Mouse (Mus musculus) right cerebral cortex, postnatal 36 days (tissue): ENCODE results near the gene Fam214a.
"Not testable (repeated sequence)": the region's sequence is repeated elsewhere in the genome, so short reads cannot be mapped to it uniquely, and the experiment has no call there.

Experiments
- DNase-seq, 2 experiments: peaks; one replicate each; pipeline ENCODE4 v3.0.0; 2022; ENCODE audit warnings: low spot score in 2 of 2, mixed read lengths in 1 of 2

Fam214a gene

DNA sequence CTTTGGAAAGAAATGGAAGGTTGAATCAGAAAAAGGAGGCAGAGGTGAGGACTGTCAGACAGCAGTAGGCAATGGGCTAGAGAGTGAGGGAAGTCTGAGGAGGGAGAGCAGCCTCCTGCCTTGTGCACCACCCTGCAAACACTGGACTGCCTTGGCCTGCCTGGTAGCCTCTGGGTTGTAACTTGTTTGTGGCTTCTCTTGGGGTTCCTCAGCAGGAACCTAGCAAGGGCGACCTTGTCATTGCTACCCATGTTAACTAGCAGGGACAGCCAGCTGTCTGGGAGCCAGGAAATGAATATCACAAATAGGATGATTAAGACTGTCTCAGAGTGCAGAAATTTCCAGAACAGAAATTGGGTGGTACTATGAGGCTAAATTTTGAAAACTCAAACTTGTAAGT lies 27.2 kb downstream of the Fam214a start:
- no peak for DNase-seq

DNA sequence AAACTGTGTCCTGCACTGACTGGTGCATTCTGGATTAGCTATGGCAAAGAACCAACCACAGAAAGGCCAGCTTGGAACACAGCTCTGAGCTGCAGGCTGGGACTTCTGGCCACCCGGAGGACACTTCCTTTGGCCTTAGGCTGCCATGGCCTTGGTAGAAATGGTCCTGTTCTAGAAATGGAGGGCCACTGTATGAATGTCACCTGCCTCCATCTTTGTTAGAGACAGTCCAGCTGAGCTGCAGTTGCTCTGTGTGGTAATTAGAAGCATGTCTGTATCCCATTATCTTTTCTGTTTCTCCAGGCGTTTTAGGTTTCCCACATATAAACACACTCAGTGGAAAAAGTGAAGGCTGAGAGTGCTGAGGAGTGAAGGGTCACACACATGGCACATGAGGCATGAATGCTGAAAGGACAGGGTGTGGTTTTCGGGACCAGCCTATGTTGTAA lies 29.0 kb downstream of the Fam214a start:
- DNase-seq: no peak

DNA sequence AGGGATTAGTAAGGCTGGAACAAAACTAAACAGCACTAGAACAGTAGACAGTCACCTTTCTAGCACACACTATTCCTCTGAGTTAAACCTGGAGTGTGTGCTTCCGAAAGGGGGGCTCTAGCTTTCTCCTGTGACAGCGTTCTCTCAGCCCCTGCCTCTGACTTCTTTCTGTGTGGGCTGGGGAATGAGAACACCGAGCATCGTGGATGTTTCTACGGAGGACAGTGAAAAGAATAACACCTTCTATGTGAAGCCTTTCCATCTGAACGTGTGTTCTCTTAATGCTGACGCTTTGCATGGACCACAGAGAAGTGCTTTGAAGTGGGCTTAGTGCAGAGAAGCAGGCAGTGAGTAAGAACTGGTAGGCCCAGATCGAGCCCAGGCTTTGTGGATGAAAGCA lies 29.5 kb downstream of the Fam214a start:
- no peak for DNase-seq

DNA sequence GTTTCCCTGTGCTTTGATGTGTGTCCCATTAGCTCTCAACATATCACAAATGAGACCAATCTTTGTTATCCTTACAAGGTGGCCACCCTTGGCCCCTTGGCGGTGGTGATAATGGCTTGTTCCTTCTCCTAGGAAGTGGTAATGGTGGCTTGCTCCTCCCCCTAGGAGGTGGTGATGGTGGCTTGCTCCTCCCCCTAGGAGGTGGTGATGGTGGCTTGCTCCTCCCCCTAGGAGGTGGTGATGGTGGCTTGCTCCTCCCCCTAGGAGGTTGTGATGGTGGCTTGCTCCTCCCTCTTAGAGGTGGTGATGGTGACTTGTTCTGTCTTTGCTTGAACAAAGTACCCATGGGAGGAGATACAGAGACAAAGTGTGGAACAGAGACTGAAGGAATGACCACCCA lies 30.0 kb downstream of the Fam214a start:
- DNase-seq: not testable (repeated sequence)

DNA sequence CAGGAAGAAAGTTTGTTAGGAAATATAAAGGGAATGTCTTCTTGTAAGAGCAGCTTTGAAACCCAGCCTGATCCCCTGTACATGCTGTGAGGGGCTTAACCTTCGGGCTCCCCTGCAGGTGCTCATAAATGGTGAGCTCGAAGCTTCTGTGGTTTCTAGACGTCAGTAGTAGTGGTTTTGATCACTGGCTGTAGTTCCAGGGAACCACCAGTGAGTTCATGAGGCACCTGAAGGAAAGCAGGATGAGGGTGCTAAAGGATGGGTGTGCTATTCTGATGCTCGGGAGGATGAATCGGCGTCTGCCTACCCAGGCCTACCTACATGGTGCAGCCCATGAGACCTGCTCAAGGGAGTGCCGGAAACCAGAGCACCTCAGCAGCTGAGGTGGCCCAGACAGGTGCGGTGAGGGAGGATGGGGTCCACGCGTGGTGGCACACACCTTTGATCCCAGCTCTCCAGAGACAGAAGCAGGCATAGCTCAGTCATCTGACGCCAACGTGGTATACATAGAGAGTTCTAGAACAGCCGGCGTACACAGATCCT lies 32.6 kb downstream of the Fam214a start:
- no peak for DNase-seq

DNA sequence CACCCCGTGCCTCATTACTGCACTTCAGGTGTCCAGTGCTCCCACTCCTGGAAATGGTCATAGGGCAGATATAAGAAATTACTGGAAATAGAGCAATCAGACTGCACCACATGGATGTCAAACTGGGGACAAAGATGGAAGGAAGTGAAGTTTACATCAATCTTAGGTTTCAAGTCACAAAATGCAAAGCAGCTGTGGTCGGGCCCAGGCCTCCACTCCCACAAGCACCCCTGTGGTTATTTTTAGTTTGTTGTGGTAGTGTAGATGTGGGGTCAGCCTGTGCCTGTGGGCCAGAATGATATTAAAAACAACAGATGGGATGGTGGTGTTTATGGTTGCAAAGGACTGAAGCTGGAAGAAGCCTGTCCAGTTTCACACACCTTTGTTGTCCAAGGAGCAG lies 33.1 kb downstream of the Fam214a start:
- DNase-seq: no peak

DNA sequence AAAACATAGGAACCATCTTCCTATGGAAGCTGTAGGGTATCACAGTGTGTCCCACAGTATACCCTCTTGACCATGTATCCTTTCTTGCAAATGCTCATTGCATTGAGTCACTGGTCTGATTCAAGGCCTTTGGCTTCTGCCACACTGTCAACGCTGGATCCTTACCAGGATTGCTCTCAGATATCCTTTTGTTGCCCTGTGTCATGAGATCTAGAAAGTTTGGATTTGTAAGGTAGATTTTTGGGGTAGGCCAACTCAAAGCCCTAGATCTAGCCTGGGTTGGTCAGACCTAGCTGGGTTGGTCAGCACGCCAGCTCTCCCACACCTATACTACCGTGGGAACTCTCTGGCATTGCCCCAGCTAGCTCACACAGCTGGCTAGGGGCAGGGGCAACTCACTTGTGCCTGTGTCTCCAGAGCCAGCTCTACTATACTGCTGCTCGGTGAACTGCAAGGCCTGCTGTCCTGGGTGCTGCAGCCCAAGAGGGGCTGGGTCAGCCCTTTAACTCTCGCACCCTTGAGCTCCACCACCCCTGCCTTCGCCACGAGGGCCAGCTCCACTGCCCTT lies 36.3 kb downstream of the Fam214a start:
- no peak for DNase-seq

DNA sequence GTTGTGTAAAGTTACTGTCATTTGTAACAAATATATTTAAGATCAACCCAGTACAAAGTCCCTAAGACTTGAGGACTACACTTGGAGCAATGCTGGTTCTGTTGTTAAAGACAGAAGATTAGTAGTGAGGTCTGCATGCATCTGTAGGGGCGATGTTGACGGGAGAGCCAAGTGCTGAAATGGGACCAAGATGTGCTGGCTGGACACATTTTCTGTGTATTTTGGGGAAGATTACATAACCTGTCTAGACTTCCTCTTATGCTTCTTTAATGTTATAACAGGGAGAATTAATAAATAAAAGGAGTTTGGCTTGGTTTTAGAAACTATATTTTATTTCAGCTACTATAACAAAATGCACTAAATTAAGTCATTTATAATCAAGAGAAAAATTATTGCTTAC lies 37.3 kb downstream of the Fam214a start:
- DNase-seq: no peak

DNA sequence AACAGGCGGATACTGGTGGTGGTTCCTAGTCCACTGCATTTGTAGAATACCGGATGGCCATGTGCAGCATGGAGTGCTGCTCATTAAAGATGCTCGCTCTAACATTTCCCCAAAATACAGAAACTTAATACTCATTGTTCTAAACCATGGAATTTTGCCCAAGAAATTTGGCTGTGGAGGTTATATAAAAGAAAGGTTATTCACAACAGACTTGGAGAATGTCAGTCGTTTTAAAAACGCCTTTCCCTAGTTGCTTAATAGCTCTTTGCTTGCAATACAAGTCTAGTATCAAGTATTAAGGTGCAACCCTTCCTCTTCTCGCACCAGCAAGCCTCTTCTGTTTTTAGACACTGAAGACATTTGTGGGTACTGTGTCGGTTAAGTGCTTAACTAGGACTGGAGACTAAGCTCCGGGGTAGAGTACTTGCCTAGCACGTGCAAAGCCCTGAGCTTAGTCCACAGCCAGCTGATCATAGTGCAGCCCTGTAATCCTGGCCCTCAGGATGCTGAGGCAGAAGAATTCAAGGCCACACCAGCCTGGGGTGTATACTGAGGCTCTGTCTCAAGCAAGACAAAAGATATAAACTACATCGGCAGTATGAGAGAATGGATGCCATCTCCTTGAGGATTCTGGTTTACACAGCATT lies 42.0 kb downstream of the Fam214a start:
- DNase-seq: no peak

DNA sequence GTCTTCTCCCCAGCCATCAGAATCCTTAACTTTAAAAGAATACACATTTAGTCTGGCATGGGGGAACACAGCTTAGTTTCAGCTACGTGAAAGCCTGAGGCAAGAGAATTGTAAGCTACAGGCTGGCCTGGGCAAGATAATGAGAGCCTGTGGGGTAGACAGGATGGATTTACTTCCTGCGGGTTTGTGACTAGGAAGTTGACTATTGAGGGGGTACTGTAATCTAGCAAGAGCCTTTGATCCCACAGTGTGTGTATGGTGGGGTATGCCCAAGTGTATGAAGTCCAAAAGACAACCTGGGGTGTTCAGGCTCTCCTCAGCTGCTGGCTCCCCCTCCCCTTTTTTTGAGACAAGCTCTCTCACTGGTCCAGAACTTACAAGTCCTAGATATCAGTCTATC lies 43.7 kb downstream of the Fam214a start:
- DNase-seq: no peak

DNA sequence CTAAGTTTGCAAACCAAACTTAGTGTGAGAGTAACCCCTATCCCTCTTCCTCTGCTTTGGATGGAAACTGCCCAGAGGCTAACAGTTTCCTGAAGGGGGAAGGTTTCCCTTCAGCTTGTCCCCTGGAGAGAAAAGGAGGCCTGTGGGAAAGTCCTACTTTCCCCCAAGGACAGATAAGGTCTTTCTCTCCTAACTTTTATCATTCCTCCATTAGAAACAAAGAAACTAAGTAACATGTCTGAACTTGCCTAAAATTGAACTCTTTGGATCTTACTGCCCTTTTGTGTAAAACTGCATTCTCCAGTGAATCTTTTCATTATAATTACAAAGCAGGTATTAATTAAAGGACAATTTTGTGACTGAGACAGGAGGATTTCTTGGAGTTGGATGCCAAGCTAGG lies 45.3 kb downstream of the Fam214a start:
- DNase-seq: no peak

DNA sequence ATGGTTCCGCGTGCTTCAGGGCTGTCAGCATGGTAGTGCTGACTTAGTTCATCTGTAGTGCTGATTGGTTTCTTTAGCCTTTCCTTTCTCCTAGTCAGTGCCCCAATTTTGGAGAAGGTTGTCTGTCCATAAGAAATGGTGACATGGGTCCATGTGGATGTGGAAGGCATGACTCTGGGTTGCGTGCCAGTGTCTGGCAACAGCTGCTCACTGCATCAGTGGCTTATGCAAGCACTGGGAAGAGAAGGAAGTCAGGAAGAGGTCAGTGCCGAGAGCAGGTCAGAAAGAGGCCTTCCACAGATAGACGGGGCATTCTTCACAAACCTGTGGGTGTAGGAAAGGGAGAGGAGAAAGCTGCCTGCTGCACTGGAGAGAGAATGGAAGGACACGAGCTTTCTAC lies 48.3 kb downstream of the Fam214a start:
- DNase-seq: no peak

DNA sequence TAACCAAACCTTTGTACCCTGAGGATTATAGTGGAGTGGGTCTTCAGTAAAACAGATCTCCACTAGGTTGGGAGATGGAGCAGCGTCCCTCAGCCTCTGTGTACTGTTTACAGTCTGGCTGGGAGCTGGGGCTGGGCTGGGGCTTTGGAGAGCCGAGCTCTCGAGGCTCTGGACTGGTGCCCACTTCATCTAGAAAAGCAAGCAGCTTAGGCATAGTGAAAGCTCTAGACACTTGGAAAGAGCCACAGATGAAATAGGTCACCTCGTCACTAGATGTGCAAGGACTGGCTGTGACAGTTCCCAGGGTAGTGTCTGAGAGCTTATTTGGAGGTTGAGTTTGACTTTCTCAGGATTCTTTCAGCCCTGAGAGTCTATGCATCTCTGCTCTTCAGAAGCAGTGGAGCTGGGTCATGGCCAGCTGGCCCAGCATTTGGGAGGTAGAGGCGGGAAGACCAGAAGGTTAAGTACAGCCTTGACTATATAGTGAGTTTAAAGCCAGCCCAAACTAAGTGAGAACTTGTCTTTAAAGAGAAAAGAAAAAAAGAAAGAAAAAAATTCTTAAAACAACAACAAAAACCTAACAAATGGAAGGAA lies 49.0 kb downstream of the Fam214a start:
- DNase-seq: no peak

DNA sequence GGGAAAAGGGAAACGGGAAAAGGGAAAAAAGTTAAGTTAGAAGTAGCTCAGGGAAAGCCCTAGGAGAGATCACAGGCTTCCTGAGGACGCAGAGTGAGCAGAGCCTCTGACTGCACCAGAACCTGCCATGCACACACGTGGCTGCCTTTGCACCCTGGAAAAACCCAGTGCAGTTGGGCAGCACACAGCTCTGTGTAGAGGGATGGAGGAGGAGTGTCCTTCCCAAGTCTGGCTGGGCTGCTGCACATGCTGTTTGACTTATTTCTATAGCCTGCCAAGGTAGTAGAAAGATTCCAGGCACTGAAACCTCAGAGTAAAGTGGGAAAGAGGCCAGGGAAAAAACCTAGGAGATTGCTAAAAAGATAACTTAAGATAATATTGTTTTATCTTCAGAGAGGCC lies 49.6 kb downstream of the Fam214a start:
- no peak for DNase-seq

DNA sequence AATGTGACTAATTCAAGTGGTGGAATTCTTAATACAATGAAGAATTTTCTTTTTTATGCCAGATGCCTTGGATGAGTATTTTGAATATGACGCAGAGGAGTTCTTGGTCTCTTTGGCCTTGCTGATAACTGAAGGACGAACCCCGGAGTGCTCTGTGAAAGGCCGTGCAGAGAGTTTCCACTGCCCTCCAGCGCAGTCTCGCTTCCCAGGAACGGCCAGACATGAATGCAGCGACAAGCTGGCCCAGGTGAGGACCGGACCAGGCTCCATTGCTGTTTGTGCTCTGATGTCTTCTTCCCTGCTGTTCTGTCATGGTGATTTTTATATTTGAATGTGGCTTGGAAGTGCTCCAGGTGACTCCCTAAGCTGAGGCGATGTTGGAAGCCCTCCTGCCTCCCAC lies 51.5 kb downstream of the Fam214a start:
- no peak for DNase-seq

DNA sequence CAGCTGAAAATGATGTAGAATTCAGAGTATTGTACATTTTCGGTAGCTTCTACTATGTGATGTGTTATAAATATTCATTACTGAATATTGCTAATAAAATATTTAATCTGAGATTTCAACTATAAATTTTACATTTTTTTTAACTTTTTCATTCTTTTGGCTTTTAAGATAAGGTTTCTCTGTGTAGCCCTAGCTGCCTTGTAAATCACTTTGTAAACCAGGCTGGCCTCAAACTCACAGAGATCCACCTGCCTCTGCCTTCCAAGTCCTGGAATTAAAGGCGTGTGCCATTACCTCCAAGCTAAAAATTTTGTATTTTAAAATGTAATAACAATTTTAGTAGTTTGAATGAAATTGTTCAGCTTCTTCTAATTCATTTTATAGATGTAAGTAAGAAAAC lies 63.9 kb downstream of the Fam214a start:
- DNase-seq: no peak

DNA sequence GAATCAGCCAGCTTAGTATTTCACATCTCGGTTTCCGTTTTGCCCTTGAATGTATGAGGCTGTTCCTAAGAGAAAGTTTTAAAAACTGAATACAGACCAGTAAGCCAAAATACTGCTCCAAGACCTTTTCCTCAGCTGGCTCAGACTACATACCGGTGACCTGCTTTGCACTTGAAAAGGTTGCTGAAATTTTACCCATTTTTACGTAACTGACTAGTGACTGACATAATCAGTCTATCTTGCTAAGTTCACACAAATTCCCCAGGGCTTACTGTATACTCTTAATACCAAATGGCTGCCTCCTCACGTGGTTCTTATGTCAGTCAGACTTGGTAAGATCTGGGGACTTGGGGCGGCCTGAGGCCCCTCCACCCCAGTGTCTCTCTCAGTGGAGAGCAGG lies 66.5 kb downstream of the Fam214a start:
- DNase-seq: no peak

DNA sequence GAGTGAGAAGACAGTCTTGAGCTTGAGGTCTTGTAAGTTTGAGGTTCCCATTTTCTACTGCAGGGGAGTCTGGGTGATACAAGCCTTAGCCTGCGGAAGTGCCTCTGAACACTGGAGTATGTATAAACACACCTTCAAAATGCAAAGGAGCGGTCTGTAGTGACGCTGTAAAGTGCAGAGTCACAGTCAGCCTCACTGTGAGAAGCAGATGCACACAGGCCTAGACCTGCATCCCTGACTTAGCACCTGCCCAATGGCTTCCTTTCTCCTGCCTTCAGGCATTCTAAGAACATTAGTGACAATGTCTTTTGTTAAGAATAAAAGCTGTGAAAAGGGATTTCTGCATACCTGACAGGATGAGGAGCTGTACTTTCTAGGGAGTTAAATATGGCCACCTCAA lies 66.9 kb downstream of the Fam214a start:
- DNase-seq: no peak

DNA sequence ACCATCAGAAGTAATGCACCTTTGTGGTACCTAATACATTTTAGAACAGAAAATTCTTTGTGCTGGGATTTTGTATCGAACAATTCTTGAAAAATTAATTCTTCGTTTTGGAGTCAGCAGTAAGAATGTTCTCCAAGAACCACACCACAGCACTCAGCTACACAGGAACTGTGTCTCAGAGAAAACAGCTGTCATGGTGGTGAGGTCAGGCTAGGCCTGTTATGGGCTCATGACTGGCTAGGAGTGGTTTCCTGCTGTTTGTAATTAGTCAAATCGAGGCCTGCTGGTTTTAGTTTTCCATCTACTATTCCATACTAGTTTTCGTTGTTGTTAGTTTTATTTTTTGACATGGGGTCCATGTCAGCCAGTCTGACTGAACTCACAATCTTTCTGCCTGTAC lies 67.9 kb downstream of the Fam214a start:
- DNase-seq: no peak

DNA sequence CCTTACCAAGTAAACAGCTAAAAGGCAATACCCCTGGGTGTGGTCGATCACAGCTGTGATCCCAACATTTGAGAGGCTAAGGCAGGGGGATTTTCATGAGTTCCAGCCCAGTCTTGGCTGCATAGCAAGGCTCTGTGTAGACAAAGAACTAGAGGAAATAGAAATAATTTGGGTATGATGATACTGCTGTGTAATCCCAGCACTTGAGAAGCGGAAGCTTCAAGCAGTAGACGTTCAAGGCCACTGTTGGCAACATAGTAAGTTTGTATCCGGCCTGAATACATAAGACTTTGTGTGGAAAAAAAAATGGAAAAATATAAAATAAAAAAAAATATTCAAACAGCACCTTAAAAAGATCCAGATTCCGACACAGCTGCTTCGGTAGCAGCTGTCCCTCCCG lies 69.9 kb downstream of the Fam214a start:
- DNase-seq: no peak

DNA sequence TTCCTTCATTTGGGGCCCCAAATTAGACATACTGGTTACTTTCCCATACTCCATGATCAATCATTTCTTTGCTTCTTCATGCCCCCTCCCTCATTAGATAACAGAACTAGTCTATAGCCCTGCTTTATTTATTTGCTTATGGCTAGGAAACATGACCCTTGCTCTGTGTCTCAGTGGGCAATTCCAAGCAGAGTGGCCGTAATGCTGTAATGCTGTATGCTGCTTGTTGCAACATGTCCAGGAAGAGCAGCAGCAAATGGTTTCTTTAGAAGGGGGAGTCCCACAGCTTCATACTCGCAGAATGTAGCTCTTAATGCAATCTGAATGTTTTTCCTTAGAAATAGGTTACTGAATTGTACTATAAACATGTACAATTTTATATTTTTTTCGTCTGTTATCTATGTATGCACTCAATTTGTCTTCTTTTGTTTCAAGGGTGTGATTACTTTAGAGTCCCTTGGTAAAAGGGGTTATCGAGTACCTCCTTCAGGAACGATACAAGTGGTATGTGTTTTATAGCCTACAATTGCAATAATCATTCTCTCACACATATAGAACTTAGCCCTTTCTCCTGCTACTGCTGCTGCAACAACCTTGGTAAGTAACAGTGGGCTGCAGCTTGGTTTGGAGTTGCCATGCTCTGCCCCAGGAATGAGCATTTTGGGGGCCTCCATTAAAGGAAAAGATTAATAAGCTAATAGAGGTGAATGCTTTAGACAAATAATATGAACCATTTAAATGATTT lies 70.6 kb downstream of the Fam214a start:
- DNase-seq: no peak

DNA sequence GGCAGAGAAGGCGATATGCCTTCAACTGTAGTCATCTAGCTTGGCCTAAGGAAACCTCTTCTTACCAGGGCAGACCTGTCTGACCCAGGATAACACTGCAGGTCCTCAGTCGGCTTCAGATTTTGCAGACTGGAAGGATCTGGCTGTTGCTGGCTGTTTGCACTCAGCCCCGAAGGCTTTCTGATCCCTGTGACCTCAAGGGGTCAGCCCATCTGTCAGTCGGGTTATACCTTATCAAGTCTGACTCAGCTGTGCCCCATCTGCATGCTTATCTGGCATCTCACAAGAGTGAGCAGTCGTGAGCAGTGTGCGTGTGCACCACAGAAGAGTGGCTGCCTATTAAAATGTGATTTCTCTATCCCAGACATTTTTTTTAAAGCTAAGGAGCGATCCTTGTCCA lies 71.4 kb downstream of the Fam214a start:
- no peak for DNase-seq

DNA sequence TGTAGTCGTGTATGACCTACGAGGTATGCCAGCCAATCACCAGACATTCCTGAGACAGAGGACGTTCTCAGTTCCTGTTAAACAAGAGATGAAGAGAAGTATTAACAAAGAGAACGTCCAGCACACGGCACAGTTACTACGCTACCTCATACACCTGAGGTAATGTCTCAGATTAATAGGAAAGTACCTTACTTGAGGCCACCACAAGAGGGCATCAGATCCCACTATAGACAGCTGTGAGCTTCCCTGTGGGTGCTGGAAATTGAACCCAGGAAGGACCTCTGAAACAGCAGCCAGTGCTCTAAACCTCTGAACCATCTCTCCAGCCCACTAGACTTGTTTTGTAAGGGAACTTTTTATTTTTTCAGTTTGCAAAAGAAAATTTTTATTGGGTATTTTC lies 73.0 kb downstream of the Fam214a start:
- DNase-seq: no peak
